Mouse (Mus musculus) kidney, embryonic 14.5 days (tissue): ENCODE measurements around the gene Lrrfip1. TPM values are rescaled to one million over a fixed set of nuclear protein-coding genes. Genes with fewer than 3 reads are reported as not detected.

Experiments used
- ATAC-seq: fragments of 200-750 bp; cut with Nextera tagmentation; 2 replicates; pipeline ENCODE4 v1.8.0; 2017; ENCODE audit warnings: moderate number of reproducible peaks, mild to moderate bottlenecking, moderate TSS enrichment, moderate library complexity; ENCODE audit not compliant: low FRiP score, low TSS enrichment
- H3K27ac ChIP-seq: fragments of 300-500 bp; sonication (generic); 2 replicates; pipeline ENCODE4 v1.5.1; 2014; ENCODE audit warnings: low read depth, mild to moderate bottlenecking, low read length, moderate library complexity, mixed read lengths
- H3K27me3 ChIP-seq: fragments of 300-500 bp; sonication (generic); 2 replicates; pipeline ENCODE4 v1.6.1; 2014; ENCODE audit warnings: mild to moderate bottlenecking, low read length; ENCODE audit not compliant: control insufficient read depth, insufficient read depth
- H3K36me3 ChIP-seq: fragments of 300-500 bp; sonication (generic); 2 replicates; pipeline ENCODE4 v1.6.1; 2014; ENCODE audit warnings: low read length, mixed read lengths; ENCODE audit not compliant: control insufficient read depth, insufficient read depth
- H3K4me1 ChIP-seq: fragments of 300-500 bp; sonication (generic); 2 replicates; pipeline ENCODE4 v1.6.1; 2014; ENCODE audit warnings: low read length, mixed read lengths; ENCODE audit not compliant: control insufficient read depth, insufficient read depth
- H3K4me2 ChIP-seq: fragments of 300-500 bp; sonication (generic); replicated peaks from 2 replicates; pipeline ENCODE4 v1.6.1; 2014; ENCODE audit warnings: low read depth, mild to moderate bottlenecking, low read length
- H3K4me3 ChIP-seq: fragments of 300-500 bp; sonication (generic); 2 replicates; pipeline ENCODE4 v1.5.1; 2014; ENCODE audit warnings: mild to moderate bottlenecking, low read length
- H3K9ac ChIP-seq: fragments of 300-500 bp; sonication (generic); 2 replicates; pipeline ENCODE4 v1.6.1; 2014; ENCODE audit warnings: low read depth, mild to moderate bottlenecking, low read length, moderate library complexity
- H3K9me3 ChIP-seq: fragments of 300-500 bp; sonication (generic); 2 replicates; pipeline ENCODE4 v1.6.1; 2016; ENCODE audit warnings: low read length; ENCODE audit not compliant: control insufficient read depth
- WGBS: fragments of 180-500 bp; shearing (Covaris S2); extraction: QIAGEN DNeasy Blood & Tissue Kit; methylation state at CpG from one replicate; pipeline ENCODE4 v1.1.7; 2014; 5-methylcytosine and 5-hydroxymethylcytosine counted together
- polyA plus RNA-seq: library from polyadenylated mRNA; unstranded; fragments of >200 nt; fragmentation: Nextera tagmentation; extraction: Ambion mirVana; gene quantifications from 2 replicates; pipeline ENCODE4 v1.2.1, GENCODE M21; 2014

Gene Lrrfip1
- polyA plus RNA-seq, 1 experiment from 2014 or later: 33.6 TPM

- H3K27me3 ChIP-seq: no peaks in the 10 kb centered on the region
- no peaks in the 10 kb centered on the region for H3K9me3 ChIP-seq
- ATAC-seq: no peak
- H3K36me3 ChIP-seq: no peaks in the 10 kb centered on the region
- no peak overlapping the region for H3K9ac ChIP-seq
- H3K27ac ChIP-seq: 0 out of 2 replicates have a peak overlapping the region, but pooled peaks have one; percentile 2
- no peaks in the 10 kb centered on the region for H3K4me1 ChIP-seq
- H3K4me3 ChIP-seq: no peak overlapping the region
- no peak overlapping the region for H3K4me2 ChIP-seq
- WGBS: 77% methylated on average over 3 of the region's 3 CpGs
Measured at GRCm38 (mm10) chr1:91024464-91024863, 25.9 kb downstream of the Lrrfip1 start.

GRCm38 (mm10) chr1:91026945-91027344 lies 28.4 kb downstream of the Lrrfip1 start:
- no peak overlapping the region for H3K27ac ChIP-seq
- no peaks in the 10 kb centered on the region for H3K4me1 ChIP-seq
- ATAC-seq: no peak
- H3K36me3 ChIP-seq: no peaks in the 10 kb centered on the region
- 89% methylated on average over 2 of the region's 2 CpGs for WGBS
- H3K4me3 ChIP-seq: no peak overlapping the region
- no peak overlapping the region for H3K4me2 ChIP-seq
- no peak overlapping the region for H3K9ac ChIP-seq
- no peaks in the 10 kb centered on the region for H3K9me3 ChIP-seq
- no peaks in the 10 kb centered on the region for H3K27me3 ChIP-seq

- H3K27me3 ChIP-seq: no peaks in the 10 kb centered on the region
- 78% methylated on average over 1 of the region's 1 CpGs for WGBS
- no peak overlapping the region for H3K27ac ChIP-seq
- H3K36me3 ChIP-seq: no peaks in the 10 kb centered on the region
- ATAC-seq: no peak
- H3K4me1 ChIP-seq: no peaks in the 10 kb centered on the region
- H3K4me2 ChIP-seq: no peak overlapping the region
- H3K4me3 ChIP-seq: no peak overlapping the region
- H3K9ac ChIP-seq: no peak overlapping the region
- H3K9me3 ChIP-seq: no peaks in the 10 kb centered on the region
Measured at GRCm38 (mm10) chr1:91030383-91030782, 31.8 kb downstream of the Lrrfip1 start.

DNA sequence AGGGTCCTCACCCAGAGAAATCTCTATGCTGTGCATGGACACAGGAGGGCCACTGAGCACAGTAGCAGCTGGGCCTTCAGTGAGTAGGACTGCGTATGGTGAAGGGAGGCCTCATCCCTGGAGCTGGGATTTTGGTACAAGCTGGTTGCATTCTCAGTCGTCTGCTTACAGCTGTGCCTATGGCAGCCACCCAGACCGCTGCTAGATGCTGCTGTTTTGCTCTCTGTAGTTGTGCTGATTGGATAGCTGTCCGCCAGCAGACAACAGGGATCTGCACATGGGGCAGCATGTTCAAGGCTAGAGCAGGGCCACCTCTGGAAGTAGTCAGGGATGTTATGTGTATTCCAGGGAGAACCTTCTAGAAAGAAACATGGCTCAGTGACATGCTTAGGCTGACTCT lies 33.0 kb downstream of the Lrrfip1 start:
- H3K36me3 ChIP-seq: no peaks in the 10 kb centered on the region
- H3K4me3 ChIP-seq: no peak overlapping the region
- no peaks in the 10 kb centered on the region for H3K4me1 ChIP-seq
- no peak for ATAC-seq
- no peak overlapping the region for H3K27ac ChIP-seq
- H3K9ac ChIP-seq: no peak overlapping the region
- H3K4me2 ChIP-seq: no peak overlapping the region
- 83% methylated on average over 4 of the region's 4 CpGs for WGBS
- no peaks in the 10 kb centered on the region for H3K9me3 ChIP-seq
- H3K27me3 ChIP-seq: no peaks in the 10 kb centered on the region

GRCm38 (mm10) chr1:91032393-91032971 lies 33.9 kb downstream of the Lrrfip1 start:
- Histone ChIP-seq H3K36me3 (no peaks in the 10 kb centered on the region), H3K9ac (no peak overlapping the region), H3K27me3 (no peaks in the 10 kb centered on the region), H3K4me2 (no peak overlapping the region), H3K4me3 (no peak overlapping the region), H3K4me1 (no peaks in the 10 kb centered on the region), H3K27ac (no peak overlapping the region), H3K9me3 (no peaks in the 10 kb centered on the region)
- WGBS: 34% methylated on average over 11 of the region's 11 CpGs
- ATAC-seq: no peak

- 81% methylated on average over 3 of the region's 3 CpGs for WGBS
- Histone ChIP-seq H3K27me3 (no peaks in the 10 kb centered on the region), H3K9me3 (no peaks in the 10 kb centered on the region), H3K4me2 (no peak overlapping the region), H3K4me3 (no peak overlapping the region), H3K36me3 (no peaks in the 10 kb centered on the region), H3K9ac (no peak overlapping the region), H3K27ac (no peak overlapping the region), H3K4me1 (peaks cover 10% of the 10 kb centered on the region)
- no peak for ATAC-seq
Measured at GRCm38 (mm10) chr1:91034547-91034946, 36.0 kb downstream of the Lrrfip1 start.

DNA sequence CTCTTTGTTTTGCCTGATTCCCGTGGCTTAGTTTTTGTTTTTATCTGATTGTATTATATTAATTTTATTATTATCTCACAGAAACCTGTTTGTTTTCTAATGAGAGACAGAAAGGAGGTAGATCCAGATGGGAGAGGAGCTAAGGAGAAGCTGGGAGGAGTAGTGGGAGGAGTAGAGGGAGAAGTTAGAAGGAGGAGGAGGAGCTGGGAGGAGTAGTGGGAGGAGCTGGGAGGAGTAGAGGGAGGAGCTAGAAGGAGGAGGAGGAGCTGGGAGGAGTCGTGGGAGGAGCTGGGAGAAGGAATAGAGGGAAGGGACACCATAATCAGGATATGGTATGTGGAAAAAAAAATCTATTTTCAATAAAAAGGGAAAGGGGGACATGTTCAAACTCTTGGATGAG lies 36.7 kb downstream of the Lrrfip1 start:
- Histone ChIP-seq H3K9me3 (no peaks in the 10 kb centered on the region), H3K4me1 (peaks cover 14% of the 10 kb centered on the region), H3K4me3 (no peak overlapping the region), H3K4me2 (no peak overlapping the region), H3K27me3 (no peaks in the 10 kb centered on the region), H3K36me3 (no peaks in the 10 kb centered on the region), H3K9ac (no peak overlapping the region), H3K27ac (no peak overlapping the region)
- WGBS: 83% methylated on average over 2 of the region's 2 CpGs
- ATAC-seq: no peak

DNA sequence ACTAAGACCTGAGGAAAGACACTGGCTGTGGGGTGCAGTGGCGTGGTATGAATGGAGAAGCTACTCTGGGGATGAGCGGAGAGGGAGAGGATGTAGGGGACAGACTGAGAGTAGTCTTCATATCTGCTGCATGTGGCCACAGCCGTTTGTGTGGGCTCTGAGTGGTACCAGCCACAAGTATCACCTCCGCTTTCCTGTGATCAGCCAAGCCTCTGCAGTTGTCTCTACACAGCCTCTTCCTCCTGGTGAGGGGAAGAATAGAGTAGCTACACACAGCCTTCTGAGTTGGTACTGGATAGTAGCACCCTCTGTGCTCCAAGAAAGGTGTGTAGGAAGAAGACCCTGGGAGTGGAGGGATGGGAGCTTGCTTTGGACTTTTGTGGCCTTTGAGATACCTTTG lies 38.7 kb downstream of the Lrrfip1 start:
- Histone ChIP-seq H3K27ac (no peak overlapping the region), H3K9me3 (no peaks in the 10 kb centered on the region), H3K4me1 (peaks cover 19% of the 10 kb centered on the region), H3K4me2 (no peak overlapping the region), H3K27me3 (no peaks in the 10 kb centered on the region), H3K36me3 (no peaks in the 10 kb centered on the region), H3K9ac (no peak overlapping the region), H3K4me3 (no peak overlapping the region)
- 89% methylated on average over 4 of the region's 4 CpGs for WGBS
- ATAC-seq: no peak

DNA sequence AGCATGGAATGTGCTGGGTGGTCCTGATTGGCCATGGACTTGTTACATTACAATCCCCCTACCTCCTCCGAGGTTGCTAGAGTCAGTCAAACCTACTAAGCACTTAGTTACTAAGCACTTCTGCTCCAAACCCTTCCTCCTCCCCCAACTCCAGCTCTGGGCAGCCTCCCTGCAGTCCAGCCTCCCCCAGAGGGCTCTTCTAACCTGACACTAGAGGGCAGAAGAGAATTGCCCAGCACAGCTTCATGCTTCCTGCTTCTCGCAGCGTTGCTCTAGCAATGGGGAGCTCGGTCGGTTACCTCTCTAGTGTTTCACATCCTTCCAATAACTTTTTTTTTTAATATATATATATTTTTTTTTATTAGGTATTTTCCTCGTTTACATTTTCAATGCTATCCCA lies 39.5 kb downstream of the Lrrfip1 start:
- no peak overlapping the region for H3K4me3 ChIP-seq
- no peak overlapping the region for H3K4me2 ChIP-seq
- 68% methylated on average over 6 of the region's 6 CpGs for WGBS
- peak; percentile 26; the same call in 1 of the 2 replicates for ATAC-seq
- H3K9me3 ChIP-seq: no peaks in the 10 kb centered on the region
- H3K4me1 ChIP-seq: peaks cover 19% of the 10 kb centered on the region
- no peak overlapping the region for H3K27ac ChIP-seq
- no peaks in the 10 kb centered on the region for H3K36me3 ChIP-seq
- no peaks in the 10 kb centered on the region for H3K27me3 ChIP-seq
- no peak overlapping the region for H3K9ac ChIP-seq
